Mouse (Mus musculus) ES-Bruce4 (cell line): ENCODE measurements around the gene Clcn1. TPM values are rescaled to one million over a fixed set of nuclear protein-coding genes. Genes with fewer than 3 reads are reported as not detected.
A peak's percentile ranks its signal among the peaks of the same experiment; 100 is the strongest.

Experiments
- H3K27ac ChIP-seq: 2 replicates; pipeline ENCODE4 v1.5.1; 2012; ENCODE audit warnings: low read length, inconsistent platforms; ENCODE audit not compliant: insufficient read depth
- H3K27me3 ChIP-seq: 2 replicates; pipeline ENCODE4 v1.6.1; 2012; ENCODE audit warnings: mild to moderate bottlenecking, low read length, inconsistent platforms; ENCODE audit not compliant: control insufficient read depth, poor library complexity, insufficient read depth, severe bottlenecking
- H3K36me3 ChIP-seq: 2 replicates; pipeline ENCODE4 v1.6.1; 2012; ENCODE audit warnings: inconsistent platforms, mild to moderate bottlenecking, low read length, moderate library complexity; ENCODE audit not compliant: control insufficient read depth, poor library complexity, insufficient read depth, severe bottlenecking
- H3K4me1 ChIP-seq: one replicate; pipeline ENCODE4 v1.8.1; 2011; ENCODE audit warnings: low read length; ENCODE audit not compliant: control insufficient read depth, insufficient read depth
- H3K4me3 ChIP-seq: 2 replicates; pipeline ENCODE4 v1.5.1; 2011; ENCODE audit warnings: low read depth, mild to moderate bottlenecking, low read length
- H3K9ac ChIP-seq: 2 replicates; pipeline ENCODE4 v1.6.1; 2012; ENCODE audit warnings: low read depth, mild to moderate bottlenecking, inconsistent platforms; ENCODE audit not compliant: poor library complexity, severe bottlenecking
- H3K9me3 ChIP-seq: replicated peaks from 2 replicates; pipeline ENCODE4 v1.6.1; 2012; ENCODE audit warnings: mild to moderate bottlenecking, low read length, inconsistent platforms; ENCODE audit not compliant: control insufficient read depth, poor library complexity, insufficient read depth, severe bottlenecking
- CTCF ChIP-seq: IDR thresholded peaks from one replicate; pipeline ENCODE4 v1.8.1; 2011; ENCODE audit warnings: low read depth, low read length
- EP300 ChIP-seq: IDR thresholded peaks from 2 replicates; pipeline ENCODE4 v1.6.1; 2011; ENCODE audit warnings: low read depth, low read length; ENCODE audit not compliant: insufficient read depth
- POLR2A ChIP-seq: IDR thresholded peaks from one replicate; pipeline ENCODE4 v1.8.1; 2011; ENCODE audit warnings: low read length; ENCODE audit not compliant: insufficient read depth
- polyA plus RNA-seq: library from polyadenylated mRNA; stranded (reverse); fragments of >200 nt; gene quantifications from 2 replicates; pipeline ENCODE4 v1.2.4, GENCODE M21; 2011; ENCODE audit warnings: low read depth; ENCODE audit not compliant: missing spikeins, insufficient read depth, insufficient read length

Gene Clcn1
- polyA plus RNA-seq, 1 experiment: 7.0 TPM

GRCm38 (mm10) chr6:42293327-42293726 is 6.8 kb downstream of the Clcn1 start:
- no peak overlapping the region for H3K27ac ChIP-seq
- H3K9ac ChIP-seq: no peak overlapping the region
- H3K36me3 ChIP-seq: 0 out of 2 replicates have a peak, but pooled peaks cover 2% of the 10 kb centered on the region
- no peaks in the 10 kb centered on the region for H3K27me3 ChIP-seq
- H3K4me3 ChIP-seq: no peak overlapping the region
- H3K9me3 ChIP-seq: no peaks in the 10 kb centered on the region
- no peaks in the 10 kb centered on the region for H3K4me1 ChIP-seq
- no peak for TF ChIP-seq CTCF
- no peak for TF ChIP-seq POLR2A
- TF ChIP-seq EP300: no peak

- no peak overlapping the region for H3K9ac ChIP-seq
- no peak for TF ChIP-seq CTCF
- TF ChIP-seq EP300: no peak
- no peak for TF ChIP-seq POLR2A
- H3K9me3 ChIP-seq: no peaks in the 10 kb centered on the region
- no peak overlapping the region for H3K27ac ChIP-seq
- H3K36me3 ChIP-seq: 0 out of 2 replicates have a peak, but pooled peaks cover 2% of the 10 kb centered on the region
- no peak overlapping the region for H3K4me3 ChIP-seq
- no peaks in the 10 kb centered on the region for H3K27me3 ChIP-seq
- H3K4me1 ChIP-seq: no peaks in the 10 kb centered on the region
Observed at GRCm38 (mm10) chr6:42295549-42296094, 9.1 kb downstream of the Clcn1 start.

- TF ChIP-seq EP300: no peak
- TF ChIP-seq POLR2A: no peak
- TF ChIP-seq CTCF: no peak
- no peak overlapping the region for H3K9ac ChIP-seq
- no peaks in the 10 kb centered on the region for H3K36me3 ChIP-seq
Observed at GRCm38 (mm10) chr6:42299362-42299761, 12.9 kb downstream of the Clcn1 start.

GRCm38 (mm10) chr6:42309816-42310378 is 23.4 kb downstream of the Clcn1 start:
- Histone ChIP-seq H3K27ac (no peak overlapping the region), H3K36me3 (peaks cover 3% of the 10 kb centered on the region; the same call in 1 of the 2 replicates), H3K4me1 (no peaks in the 10 kb centered on the region), H3K9ac (no peak overlapping the region), H3K27me3 (no peaks in the 10 kb centered on the region), H3K4me3 (no peak overlapping the region), H3K9me3 (no peaks in the 10 kb centered on the region)
- TF ChIP-seq EP300 (no peak), CTCF (peak; percentile 32)

More at GRCm38 (mm10) chr6:42299362-42299761, 12.9 kb downstream of the Clcn1 start:
- no peaks in the 10 kb centered on the region for H3K27me3 ChIP-seq
- no peaks in the 10 kb centered on the region for H3K9me3 ChIP-seq
- H3K4me1 ChIP-seq: no peaks in the 10 kb centered on the region
- no peak overlapping the region for H3K27ac ChIP-seq
- H3K4me3 ChIP-seq: no peak overlapping the region

- H3K9ac ChIP-seq: no peak overlapping the region
- H3K4me1 ChIP-seq: no peaks in the 10 kb centered on the region
- H3K36me3 ChIP-seq: peaks cover 3% of the 10 kb centered on the region; the same call in 1 of the 2 replicates
- H3K4me3 ChIP-seq: no peak overlapping the region
- H3K27ac ChIP-seq: no peak overlapping the region
- TF ChIP-seq POLR2A (no peak), CTCF (no peak), EP300 (no peak)
- H3K27me3 ChIP-seq: no peaks in the 10 kb centered on the region
- H3K9me3 ChIP-seq: no peaks in the 10 kb centered on the region
Observed at GRCm38 (mm10) chr6:42310427-42311053, 24.1 kb downstream of the Clcn1 start.

DNA sequence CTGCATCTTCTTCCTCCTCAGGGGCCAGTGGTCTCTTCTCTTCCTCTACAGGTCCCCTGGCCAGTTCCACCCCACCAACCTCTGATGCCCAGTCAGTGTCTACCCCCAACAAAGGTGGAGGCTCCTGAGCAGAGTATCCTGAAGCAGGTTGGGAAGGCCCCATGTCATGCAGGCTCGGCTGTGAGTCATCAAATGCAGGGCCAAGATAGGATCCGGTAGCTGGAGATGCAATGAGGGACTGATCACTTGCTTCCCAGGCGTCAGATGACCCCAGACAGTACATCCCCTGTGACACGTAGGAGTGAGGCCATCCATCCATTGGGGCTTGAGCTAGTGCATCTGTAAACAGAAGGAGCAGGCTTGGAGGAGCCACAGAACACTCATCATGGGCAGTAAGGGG is 31.8 kb downstream of the Clcn1 start:
- H3K4me1 ChIP-seq: no peaks in the 10 kb centered on the region
- no peak overlapping the region for H3K27ac ChIP-seq
- H3K36me3 ChIP-seq: no peaks in the 10 kb centered on the region
- 0 out of 2 replicates have a peak, but pooled peaks cover 4% of the 10 kb centered on the region for H3K27me3 ChIP-seq
- H3K4me3 ChIP-seq: no peak overlapping the region
- no peak overlapping the region for H3K9ac ChIP-seq
- no peaks in the 10 kb centered on the region for H3K9me3 ChIP-seq
- TF ChIP-seq EP300 (no peak), POLR2A (no peak), CTCF (no peak)
